Mouse (Mus musculus): ENCODE measurements around the gene Nek8. TPM values are rescaled to one million over a fixed set of nuclear protein-coding genes. Genes with fewer than 3 reads are reported as not detected.
"Not testable (repeated sequence)": the region's sequence is repeated elsewhere in the genome, so short reads cannot be mapped to it uniquely, and the experiment has no call there.

The Nek8 gene
- total RNA-seq, 2 experiments from 2014 or later, result 4.2 to 4.7 TPM

GRCm38 (mm10) chr11:78146707-78147543, 29.6 kb downstream of the Nek8 start:
- no peak for DNase-seq (ENCODE audit: low spot score in 2 of 2)

- no peak for DNase-seq (ENCODE audit: low spot score in 2 of 2)
Observed at GRCm38 (mm10) chr11:78146168-78146567, 30.3 kb downstream of the Nek8 start.

GRCm38 (mm10) chr11:78143520-78143919, 33.0 kb downstream of the Nek8 start:
- no peak for DNase-seq (ENCODE audit: low spot score in 2 of 2)

GRCm38 (mm10) chr11:78140665-78141064, 35.8 kb downstream of the Nek8 start:
- no peak for DNase-seq (ENCODE audit: low spot score in 2 of 2)

GRCm38 (mm10) chr11:78138023-78138422, 38.5 kb downstream of the Nek8 start:
- no peak for DNase-seq (ENCODE audit: low spot score in 2 of 2)

- DNase-seq (ENCODE audit: low spot score in 2 of 2), result no peak
Observed at GRCm38 (mm10) chr11:78137584-78137983, 38.9 kb downstream of the Nek8 start.

GRCm38 (mm10) chr11:78136132-78136531, 40.3 kb downstream of the Nek8 start:
- no peak for DNase-seq (ENCODE audit: low spot score in 2 of 2)

GRCm38 (mm10) chr11:78135314-78135713, 41.2 kb downstream of the Nek8 start:
- DNase-seq (ENCODE audit: low spot score in 2 of 2), result not testable (repeated sequence)

- DNase-seq (ENCODE audit: low spot score in 2 of 2), result peak in 1 of 2 experiments; percentile 65
Observed at GRCm38 (mm10) chr11:78134344-78134743, 42.1 kb downstream of the Nek8 start.

GRCm38 (mm10) chr11:78133915-78134314, 42.6 kb downstream of the Nek8 start:
- no peak for DNase-seq (ENCODE audit: low spot score in 2 of 2)

GRCm38 (mm10) chr11:78129458-78129857, 47.0 kb downstream of the Nek8 start:
- no peak for DNase-seq (ENCODE audit: low spot score in 2 of 2)

GRCm38 (mm10) chr11:78126739-78127138, 49.7 kb downstream of the Nek8 start:
- DNase-seq (ENCODE audit: low spot score in 2 of 2), result no peak

GRCm38 (mm10) chr11:78125691-78126090, 50.8 kb downstream of the Nek8 start:
- DNase-seq (ENCODE audit: low spot score in 2 of 2), result no peak

- no peak for DNase-seq (ENCODE audit: low spot score in 2 of 2)
Observed at GRCm38 (mm10) chr11:78123782-78124181, 52.7 kb downstream of the Nek8 start.

- no peak for DNase-seq (ENCODE audit: low spot score in 2 of 2)
Observed at GRCm38 (mm10) chr11:78122815-78123214, 53.7 kb downstream of the Nek8 start.

- no peak for DNase-seq (ENCODE audit: low spot score in 2 of 2)
Observed at GRCm38 (mm10) chr11:78121176-78121575, 55.3 kb downstream of the Nek8 start.

GRCm38 (mm10) chr11:78119898-78120297, 56.6 kb downstream of the Nek8 start:
- DNase-seq (ENCODE audit: low spot score in 2 of 2), result no peak

- DNase-seq (ENCODE audit: low spot score in 2 of 2), result no peak
Observed at GRCm38 (mm10) chr11:78118467-78118866, 58.0 kb downstream of the Nek8 start.

GRCm38 (mm10) chr11:78116146-78116410, 60.4 kb downstream of the Nek8 start:
- no peak for DNase-seq (ENCODE audit: low spot score in 2 of 2)
